Mouse (Mus musculus) skeletal muscle tissue, adult 2 months (tissue): ENCODE data around the gene Lcmt1.

Experiments used
- DNase-seq: peaks from one replicate; pipeline ENCODE4 v3.0.0-alpha.2; 2012; ENCODE audit warnings: low read depth, low spot score

Lcmt1 gene

DNA sequence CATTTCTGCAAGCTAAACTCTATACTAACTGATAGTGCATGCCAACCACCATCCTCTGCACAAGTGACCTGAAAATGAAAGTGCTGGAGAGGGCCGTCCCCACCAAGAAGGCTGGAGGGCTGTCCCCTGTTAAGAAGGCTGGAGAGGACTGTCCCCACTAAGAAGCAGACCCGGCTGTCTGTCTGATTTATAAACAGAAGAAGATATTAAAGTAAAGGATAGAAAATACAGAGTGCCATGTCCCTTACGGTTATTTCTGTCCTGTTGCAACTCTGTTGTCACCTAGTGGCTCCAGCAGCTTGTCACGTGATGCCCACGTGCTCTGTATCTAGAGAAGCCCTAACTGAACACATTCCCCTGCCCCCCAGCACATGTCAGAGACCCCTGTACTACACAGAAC lies 9.4 kb upstream of the Lcmt1 start:
- DNase-seq: no peak

DNA sequence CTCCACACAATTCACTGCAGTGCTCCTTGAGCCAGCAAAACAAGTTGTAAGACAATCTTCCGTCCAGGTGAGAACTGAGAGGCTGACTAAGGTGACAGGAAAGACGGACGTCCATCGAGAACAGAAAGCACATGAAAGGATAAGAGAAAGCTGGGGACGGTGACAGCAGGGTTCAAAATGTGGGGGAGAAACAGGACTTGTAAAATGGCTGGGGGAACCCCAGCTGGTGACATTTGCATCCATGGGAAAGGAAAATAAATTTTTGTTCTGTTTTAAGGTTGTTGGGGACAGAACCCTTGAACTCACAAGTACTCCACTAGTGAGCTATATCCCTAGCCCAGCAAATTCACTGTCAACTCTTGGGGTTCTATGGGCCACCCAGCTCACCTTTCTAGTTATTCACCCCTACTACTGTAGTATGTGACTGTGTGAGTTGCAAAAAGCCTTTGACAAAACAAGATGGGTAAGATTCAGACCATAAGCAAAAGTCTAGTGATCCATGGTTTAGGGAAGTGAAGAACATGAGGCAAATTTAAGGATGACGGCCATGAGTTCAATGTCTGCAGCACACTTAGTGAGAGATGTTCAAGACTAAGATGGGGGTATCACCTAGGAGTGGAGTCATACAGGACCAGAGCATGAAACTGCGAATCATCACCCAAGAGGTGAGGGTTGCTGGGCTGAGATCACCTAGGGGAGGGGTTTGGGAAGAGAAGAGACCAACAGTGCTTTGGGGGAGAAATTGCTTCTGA lies 8.2 kb upstream of the Lcmt1 start:
- no peak for DNase-seq

DNA sequence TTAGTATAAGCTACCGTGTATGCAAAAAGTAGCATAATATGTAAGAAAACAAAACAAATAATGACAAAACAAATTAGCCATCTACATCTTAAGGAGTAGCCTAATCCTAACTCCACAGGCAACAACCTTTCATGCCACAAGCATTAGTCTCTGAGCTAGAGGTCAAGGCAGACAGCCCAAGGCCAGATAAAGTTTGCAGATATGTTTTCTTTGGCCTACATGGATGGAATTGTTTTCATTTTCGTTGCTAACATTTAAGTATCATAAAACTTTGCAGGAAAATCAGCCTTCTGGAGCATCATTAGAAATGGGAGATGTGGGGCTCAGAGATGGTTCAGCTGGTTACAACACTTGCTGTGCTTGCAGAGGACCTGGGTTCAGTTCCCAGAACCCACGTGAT lies 6.8 kb upstream of the Lcmt1 start:
- no peak for DNase-seq

DNA sequence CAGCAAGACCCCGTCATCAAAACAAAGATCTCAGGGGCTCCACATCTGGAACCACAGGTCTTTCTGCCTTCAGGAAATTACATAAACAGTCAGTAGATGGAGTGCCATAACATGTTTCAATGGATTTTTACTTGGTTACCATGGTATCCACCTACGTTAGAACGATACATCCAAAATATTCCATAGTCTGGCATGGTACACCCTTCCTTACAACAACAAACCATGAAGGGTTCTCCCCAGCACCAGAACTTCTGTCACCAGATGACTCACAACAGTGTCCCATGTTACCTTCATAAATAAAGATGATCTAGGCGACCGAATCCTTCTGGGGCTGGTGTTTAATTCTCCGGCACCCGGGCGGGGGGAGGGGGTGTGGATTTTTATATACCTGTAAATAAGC lies 5.6 kb upstream of the Lcmt1 start:
- DNase-seq: no peak

DNA sequence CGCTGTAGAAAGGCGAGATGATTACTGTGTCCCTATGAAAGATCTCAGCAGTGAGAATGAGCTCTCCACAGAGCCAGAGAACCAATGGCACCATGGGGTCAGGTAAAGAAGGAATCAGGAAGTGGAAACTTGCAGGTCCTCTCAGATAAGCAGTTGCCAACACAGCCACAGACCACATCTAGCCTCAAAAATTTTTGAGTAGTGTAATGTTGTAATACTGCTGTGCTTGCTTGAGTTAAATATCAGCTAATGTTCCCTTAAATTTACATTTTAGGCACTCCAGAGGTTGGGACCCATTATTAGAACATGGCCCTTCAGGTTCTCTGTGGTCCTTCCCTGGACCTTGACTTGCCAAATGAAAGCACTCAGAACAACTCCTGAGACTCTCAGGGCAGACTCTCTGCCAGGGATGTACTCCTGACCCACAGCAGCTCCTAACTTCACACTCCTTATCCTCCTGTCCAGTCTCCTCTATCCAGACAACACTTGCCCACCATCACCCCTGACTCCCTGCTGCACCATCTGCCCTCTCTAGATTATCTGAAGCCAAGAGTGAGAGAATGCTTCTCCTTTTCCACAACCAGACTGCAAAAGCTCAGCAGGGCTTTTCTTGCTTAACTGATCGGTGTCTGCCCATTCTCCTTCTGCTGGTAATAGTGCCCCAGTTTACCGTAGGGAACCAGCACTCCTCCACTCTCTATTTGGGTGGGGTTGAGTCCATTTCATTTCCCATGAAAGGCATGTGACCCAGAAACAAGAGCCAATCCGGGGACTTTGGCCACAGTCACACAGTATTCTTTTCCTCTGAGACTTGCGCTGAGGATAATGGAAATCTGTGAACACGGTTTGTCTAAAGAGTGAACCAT lies 3.5 kb upstream of the Lcmt1 start:
- no peak for DNase-seq

DNA sequence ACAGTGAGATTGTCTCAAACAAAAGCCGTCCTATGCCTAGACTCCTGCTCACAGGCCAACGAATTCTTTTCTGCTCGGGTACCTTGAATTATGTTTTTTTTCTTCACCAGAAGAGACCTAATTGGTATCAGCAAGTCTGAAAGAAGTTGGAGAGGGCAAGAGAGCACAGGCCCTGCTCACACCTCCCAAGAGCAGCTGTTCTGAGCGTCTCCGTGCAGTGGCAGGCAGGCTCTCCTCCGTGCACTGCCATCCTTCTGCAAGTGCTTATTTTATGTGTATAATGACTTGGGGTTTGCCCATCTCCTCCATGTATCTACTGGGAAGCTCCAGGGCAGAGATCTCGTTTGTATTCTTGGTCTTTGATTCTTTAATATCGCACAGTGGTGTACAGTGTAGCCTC lies 2.8 kb upstream of the Lcmt1 start:
- DNase-seq: no peak

DNA sequence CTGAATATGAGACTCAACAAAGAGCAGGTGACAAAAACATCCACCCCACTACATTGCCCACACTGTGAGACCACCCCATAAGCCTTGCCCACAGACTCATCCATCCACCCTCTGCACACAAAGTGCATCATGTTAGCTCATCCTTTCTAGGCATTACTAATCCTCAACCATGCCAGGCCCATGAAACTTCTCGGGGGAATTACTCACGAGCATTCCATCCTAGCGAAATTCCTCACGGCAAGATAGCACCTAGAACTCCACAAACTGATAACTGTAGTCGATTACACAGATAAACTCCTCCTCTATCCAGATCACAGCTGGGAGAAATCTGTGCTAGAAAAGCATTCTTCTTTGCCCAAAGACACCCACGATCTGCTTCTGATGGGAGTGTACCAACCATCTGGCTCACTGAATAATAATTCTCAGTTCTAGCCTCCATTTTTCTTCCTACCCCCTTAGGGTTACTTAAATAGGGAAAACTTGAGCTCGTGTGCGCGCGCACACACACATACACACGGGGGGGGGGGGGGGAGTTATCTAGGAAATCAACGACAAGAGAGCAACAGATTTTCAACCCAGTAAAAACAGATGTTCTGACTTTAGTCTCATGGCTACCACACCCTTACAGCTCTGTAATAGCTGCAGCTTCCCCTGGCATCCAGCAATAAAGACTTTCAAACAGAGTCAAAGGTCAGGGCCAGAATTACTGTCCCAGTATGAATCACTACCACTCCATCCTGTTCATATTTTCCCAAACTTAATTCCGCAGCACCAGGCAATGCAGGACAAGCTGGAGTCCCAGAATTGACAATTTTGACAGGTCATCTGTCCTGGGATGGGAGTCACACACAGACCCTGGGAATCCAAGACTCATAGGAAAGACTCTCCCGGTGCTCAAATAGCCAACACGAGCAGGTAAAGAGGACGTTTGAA lies 2.1 kb upstream of the Lcmt1 start:
- DNase-seq: no peak

DNA sequence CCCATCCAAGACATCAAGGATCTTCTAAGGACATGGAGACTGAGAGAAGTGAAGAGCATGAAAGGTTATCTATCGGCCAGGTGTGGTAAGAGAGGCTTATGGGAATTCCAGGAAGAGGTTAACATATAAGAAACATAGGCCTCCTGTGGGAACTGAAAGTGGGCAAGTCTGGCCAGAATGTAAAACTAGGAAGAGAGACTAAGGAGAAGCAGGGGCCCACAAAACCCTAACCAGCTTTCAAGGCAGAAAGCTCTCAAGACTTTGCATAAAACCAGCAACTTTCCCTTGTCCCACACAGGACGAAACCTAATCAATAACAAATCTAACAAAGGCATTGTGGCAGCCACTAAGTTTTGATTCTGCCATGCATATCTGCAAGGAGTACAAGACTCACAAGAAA lies 1.4 kb upstream of the Lcmt1 start:
- no peak for DNase-seq

DNA sequence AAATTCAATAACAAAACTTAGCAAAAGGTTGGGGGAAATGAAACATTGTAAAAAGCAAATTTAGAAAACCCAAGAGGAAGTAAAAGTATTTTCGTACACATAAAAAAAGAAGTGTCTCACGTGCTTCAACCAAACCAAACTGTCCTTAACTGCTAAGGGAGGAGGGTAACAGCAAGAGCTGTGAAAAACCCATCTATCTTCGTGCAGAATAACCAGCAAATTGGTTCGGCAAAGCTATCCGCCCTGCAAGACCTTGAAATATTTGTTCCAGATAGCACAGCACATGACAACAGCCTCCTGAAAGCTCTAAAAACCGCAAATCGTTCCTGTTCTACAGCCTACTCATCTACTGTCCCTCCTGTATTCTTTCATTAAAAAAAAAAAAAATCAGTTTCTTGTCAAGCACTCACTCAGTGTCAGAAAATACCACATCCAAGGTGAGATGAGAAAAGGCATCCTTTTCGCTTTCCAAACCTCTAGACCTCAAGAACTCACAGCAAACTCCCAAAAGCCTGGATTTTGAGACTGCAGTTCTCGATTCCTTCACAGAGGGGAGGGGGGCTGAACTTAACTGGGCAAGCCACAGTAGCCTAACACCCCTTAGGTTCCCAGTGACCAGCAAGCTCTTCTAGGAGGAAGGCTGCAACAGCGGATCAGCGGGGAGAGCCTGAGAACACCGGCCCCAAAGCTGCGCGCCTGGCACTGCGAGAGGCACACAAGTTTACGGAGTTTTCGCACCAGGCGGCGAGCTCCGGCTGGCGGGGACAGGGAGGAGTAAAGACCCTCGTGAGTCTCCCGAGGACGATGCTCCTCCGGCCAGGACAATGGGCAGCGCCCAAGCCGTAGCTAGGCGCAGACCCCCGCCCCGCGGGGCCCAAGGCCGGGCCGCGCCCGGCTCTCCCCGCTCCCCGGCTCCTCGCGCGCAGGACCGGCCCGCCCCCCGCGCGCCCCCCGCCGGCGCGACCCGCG lies 522 bp upstream of the Lcmt1 start:
- no peak for DNase-seq

DNA sequence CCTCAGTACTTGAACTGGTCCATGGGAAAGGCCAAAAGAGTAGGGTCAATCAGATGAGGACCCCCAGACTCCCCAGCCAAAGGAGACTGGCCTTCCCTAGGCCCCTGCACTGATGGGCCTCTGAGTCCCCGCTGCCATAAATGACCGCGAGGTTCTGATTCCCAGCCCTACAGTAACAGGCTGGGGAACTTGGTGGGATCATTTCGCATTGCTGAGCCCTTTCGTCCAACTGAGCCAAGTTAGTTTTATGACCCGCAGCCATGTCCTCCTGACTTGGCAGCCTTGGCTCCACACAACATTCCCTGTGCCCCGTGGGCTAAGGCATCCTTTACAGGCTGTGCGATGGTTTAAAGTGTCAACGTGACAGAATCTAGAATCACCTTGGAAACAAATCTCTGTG lies 1.1 kb downstream of the Lcmt1 start:
- DNase-seq: peak; percentile 67

DNA sequence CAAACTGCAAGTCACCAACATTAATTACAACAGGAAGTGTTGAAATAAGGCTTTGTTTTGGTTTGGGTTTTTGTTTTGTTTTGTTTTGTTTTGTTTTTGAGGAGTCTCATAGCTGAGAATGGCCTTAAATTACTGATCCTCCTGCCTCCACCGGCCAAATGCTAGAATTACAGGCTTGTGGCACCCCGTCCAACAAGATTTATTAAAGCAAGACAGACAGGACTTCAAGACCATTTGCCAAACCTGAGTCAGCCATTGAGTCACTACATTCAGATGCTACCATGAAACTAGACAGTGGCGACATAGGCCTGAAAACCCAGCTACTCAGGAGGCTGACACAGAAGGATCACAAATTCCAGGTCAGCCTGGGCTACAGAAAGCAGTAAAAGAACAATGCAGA lies 1.9 kb downstream of the Lcmt1 start:
- no peak for DNase-seq

DNA sequence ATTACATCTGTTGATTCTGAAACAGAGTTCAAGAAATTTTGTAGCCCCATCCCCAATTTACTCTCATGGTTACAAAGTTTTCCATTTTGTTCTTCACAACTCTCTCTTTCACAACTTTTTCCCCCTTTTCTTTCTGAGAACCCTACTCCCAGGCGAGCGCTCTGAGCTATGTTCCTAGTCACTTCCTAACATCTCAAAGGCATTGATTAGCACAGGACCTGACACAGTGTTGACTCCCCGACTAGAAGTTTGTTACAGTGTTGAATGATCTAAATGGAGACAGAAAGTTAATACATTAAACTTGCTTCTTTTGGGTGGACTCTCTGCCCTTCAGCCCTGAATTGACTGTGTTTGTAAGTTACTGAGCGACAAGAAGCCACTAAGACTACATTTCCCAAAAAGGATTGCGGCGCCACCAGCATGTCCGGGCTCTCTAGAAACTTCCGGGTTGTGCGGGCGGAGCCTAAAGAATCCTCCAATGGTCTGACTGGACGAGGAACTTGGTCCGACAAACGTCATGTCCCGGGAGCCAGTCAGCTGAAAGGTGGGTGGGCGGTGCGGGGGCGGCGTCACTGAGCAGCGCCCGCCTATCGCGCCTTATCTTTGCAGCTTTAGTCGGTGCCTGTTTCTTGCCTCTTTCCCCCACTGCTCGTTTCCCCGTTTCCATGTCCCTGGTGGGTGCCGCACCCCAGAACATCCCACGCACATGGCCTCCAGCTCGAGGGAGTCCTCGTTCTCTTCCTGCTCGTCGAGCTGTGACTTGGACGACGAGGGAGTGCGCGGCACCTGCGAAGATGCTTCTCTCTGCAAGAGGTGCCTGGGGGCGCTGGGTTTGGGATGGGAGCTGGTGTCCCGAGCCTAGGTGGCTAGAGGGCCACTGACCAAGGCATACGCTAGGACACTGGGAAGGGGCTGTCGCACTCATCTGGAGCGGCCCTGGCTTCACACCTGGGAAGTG lies 8.1 kb downstream of the Lcmt1 start:
- peak; percentile 93 for DNase-seq

DNA sequence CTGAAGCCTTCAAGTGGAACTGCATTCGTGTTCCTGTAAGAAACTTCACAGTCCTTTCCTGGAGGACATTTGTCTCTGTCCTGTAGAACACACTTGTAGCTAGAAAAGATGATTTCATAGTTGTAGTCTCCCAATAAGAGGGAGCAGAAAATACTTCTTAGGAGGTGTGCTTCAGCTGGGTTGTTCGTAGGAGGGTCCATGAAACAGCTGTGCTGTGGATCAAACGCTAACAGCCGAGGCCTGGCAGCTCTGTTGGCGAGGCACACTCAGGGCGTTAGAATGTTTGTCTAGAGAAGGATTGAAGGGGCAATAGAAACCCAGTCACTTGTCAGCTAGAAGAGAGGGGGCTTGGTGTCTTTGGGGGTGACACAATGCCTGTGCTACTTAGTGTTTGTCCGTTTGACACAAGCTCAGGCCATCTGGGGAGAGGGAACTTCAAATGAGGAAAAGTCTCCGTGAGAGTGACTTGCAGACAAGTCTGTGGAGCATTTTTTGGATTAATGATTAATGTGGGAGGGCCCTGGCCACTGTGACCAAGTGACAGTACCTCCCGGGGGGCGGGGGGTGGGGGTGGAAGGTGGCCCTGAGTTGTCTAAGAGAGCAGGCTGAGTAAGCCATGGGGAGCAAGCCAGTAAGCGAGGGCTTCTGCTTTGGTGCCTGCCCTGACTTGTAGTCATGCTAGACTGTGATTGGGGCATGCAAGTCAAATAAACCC lies 16.3 kb downstream of the Lcmt1 start:
- no peak for DNase-seq

DNA sequence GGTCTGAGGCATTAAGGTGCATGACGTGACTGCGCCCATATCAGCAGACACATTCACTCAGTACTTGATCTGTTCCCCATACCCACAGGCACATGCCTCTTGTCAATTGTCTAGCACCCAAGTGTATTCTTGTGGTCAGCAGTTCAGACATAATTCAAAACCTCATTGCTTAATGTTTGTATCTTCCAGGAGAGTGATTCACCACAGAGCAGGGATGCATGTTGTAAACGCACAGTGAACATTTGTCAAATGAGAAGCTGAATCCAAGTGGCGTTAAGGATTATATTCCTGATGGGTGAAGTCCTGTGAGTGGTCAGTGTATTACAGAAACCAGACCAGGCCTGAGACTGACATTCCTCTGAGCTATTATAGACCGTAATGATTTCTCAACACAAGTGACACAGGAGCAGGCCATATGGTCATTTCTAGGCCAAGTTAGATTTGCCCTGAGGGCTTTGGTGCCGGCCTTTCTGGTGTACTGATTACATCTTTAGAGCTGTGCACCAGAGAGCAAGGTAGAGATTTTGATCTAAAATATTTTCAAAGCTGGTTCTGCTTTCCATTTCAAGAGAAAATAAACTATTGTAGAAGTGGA lies 20.2 kb downstream of the Lcmt1 start:
- no peak for DNase-seq

DNA sequence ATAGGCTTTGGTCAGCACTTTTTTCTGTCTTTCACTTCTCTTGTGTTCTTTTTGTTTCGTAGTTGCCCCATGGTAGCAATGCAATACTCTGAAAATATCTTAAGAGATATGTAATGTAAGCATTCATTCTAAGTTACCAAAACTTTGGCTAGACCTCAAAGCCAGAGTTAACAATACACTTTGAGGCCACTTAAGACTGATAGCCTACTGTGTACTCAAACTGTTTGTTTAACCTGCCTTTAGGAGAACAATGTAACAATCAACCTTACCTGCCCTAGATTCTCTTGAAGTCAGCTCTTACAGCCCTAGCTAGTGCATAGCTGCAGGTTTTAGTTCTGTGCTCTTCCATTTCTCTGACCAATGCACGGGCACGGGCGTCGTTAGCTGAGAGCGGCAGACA lies 24.7 kb downstream of the Lcmt1 start:
- no peak for DNase-seq

DNA sequence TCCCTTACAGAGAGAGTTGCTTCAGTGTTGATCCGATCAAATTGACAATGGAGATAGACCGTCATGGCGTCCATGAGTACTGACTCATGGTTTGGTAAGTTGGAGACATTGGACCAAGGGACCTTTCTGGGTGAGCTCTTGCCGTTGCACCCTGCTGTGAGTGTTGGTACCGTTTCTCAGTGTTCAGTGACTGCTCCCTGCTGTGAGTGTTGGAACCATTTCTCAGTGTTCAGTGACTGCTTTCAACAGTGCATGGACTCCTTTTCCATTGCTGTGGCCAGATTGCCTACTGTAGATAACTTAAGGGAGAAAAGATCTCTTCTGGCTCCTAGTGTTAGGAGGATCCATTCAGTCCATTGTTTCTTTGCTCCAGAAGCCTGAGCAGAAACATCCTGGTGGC lies 27.3 kb downstream of the Lcmt1 start:
- no peak for DNase-seq

DNA sequence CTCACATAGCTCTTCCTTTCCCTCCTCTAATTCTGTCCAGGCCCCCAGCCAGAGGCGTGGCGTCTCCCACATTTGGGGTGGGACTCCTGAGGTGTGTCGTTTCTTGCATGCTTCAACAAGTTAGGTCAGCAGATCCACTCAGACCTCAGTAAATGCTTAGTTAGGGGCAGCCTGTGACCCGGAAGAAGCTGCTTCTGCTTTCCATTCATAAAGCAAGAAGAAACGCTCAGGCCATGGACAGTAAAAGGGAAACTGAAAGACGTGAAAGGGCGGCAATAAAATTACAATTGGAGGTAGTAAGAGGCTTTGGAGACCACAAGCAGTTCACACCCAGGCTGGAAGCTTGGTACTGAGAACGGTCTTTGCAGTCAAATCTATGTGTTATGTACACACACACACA lies 27.8 kb downstream of the Lcmt1 start:
- DNase-seq: no peak

DNA sequence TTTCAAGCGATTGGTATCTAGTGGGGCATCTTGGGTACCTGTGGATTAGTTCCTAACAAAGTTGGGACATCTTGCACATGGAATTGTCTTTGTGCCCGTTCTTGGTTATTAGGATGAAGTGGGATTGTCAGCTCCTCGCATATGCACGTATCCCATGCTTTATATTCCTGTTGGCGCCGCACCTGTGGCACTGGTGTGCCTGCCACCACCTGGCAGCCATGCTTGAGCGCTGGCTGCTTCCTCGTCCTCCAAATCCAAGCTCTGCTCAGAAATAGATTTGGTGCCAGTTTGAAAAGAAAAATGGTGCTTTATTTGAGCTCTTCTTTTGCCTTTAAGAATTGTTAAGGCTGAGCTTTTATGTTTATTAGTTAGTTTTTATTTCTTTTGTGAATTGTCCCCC lies 28.3 kb downstream of the Lcmt1 start:
- DNase-seq: no peak

DNA sequence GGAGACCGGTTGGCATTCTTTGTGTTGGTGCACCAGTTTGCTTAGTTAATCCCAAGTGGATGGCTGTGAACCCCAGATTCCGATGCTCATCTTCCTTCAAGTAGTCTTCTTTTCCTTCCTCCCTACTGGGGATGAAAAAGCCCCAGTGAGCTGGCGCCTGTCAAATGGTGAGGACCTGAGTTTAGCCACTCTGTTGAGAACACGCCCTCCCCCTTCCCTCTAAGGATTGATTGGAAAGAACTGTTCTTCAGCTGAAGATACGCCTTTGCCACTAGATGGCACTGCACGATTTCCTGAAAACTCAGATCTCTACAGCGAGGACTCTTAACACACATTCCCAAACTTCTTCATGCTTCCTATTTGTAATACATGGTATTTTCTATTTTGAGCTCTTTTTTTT lies 29.2 kb downstream of the Lcmt1 start:
- peak; percentile 57 for DNase-seq
